Mouse (Mus musculus) neural tube, embryonic 11.5 days (tissue): ENCODE results near the gene Mrs2. TPM values are rescaled to one million over a fixed set of nuclear protein-coding genes. Genes with fewer than 3 reads are reported as not detected.
"Not testable (repeated sequence)": the region's sequence is repeated elsewhere in the genome, so short reads cannot be mapped to it uniquely, and the experiment has no call there.

Source experiments
- ATAC-seq: fragments of 200-750 bp; cut with Nextera tagmentation; 2 replicates; pipeline ENCODE4 v1.8.0; 2017; ENCODE audit warnings: moderate number of reproducible peaks, mild to moderate bottlenecking, moderate TSS enrichment, moderate library complexity; ENCODE audit not compliant: insufficient read depth, low FRiP score, low TSS enrichment
- DNase-seq: peaks from one replicate; pipeline ENCODE4 v3.0.0-alpha.2; 2015; ENCODE audit warnings: low spot score
- H3K27ac ChIP-seq: fragments of 300-500 bp; sonication (generic); 2 replicates; pipeline ENCODE4 v1.5.1; 2014; ENCODE audit warnings: low read depth, mild to moderate bottlenecking, low read length
- H3K27me3 ChIP-seq: fragments of 300-500 bp; sonication (generic); 2 replicates; pipeline ENCODE4 v1.6.1; 2014; ENCODE audit warnings: mild to moderate bottlenecking, low read length, mixed read lengths; ENCODE audit not compliant: control insufficient read depth, insufficient read depth
- H3K36me3 ChIP-seq: fragments of 300-500 bp; sonication (generic); 2 replicates; pipeline ENCODE4 v1.6.1; 2014; ENCODE audit warnings: mild to moderate bottlenecking, low read length, moderate library complexity, mixed read lengths; ENCODE audit not compliant: control insufficient read depth, insufficient read depth
- H3K4me1 ChIP-seq: fragments of 300-500 bp; sonication (generic); 2 replicates; pipeline ENCODE4 v1.6.1; 2014; ENCODE audit warnings: low read length, mixed read lengths; ENCODE audit not compliant: control insufficient read depth, insufficient read depth
- H3K4me2 ChIP-seq: fragments of 300-500 bp; sonication (generic); 2 replicates; pipeline ENCODE4 v1.6.1; 2014; ENCODE audit warnings: low read depth, mild to moderate bottlenecking, moderate library complexity
- H3K4me3 ChIP-seq: fragments of 300-500 bp; sonication (generic); 2 replicates; pipeline ENCODE4 v1.5.1; 2014; ENCODE audit warnings: low read depth, low read length
- H3K9ac ChIP-seq: fragments of 300-500 bp; sonication (generic); 2 replicates; pipeline ENCODE4 v1.6.1; 2014; ENCODE audit warnings: mild to moderate bottlenecking, low read length
- H3K9me3 ChIP-seq: fragments of 300-500 bp; sonication (generic); 2 replicates; pipeline ENCODE4 v1.6.1; 2016; ENCODE audit warnings: low read length; ENCODE audit not compliant: control insufficient read depth
- WGBS: fragments of 180-500 bp; shearing (Covaris S2); extraction: QIAGEN DNeasy Blood & Tissue Kit; methylation state at CpG from one replicate; pipeline ENCODE4 v1.1.7; 2014; 5-methylcytosine and 5-hydroxymethylcytosine counted together
- polyA plus RNA-seq: library from polyadenylated mRNA; unstranded; fragments of >200 nt; fragmentation: Nextera tagmentation; extraction: Ambion mirVana; gene quantifications from 2 replicates; pipeline ENCODE4 v1.2.1, GENCODE M21; 2014

The Mrs2 gene
- polyA plus RNA-seq, 1 experiment from 2014 or later: 34.1 TPM

DNA sequence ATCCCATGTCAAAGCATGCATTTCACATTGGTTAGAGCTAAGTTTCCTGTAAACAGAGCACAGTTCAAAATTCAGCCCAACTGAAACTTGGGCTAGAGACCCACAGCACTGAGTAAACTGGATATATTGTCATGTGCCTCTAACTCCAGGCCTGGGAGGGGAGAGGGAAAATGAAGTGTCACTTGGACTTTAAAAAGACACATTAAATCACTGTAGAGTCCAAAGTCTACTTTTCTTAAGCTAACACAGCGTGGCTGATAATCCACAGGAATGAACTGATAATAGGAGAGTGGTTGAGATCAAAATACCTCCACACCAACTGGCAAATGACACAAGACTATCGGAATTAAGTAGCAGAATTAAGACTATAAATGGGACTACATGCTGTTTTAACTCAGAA, 20.6 kb downstream of the Mrs2 start:
- no peak overlapping the region for H3K9ac ChIP-seq
- no peak overlapping the region for H3K27ac ChIP-seq
- WGBS: 91% methylated on average over 2 of the region's 2 CpGs
- no peak for DNase-seq
- H3K4me1 ChIP-seq: no peaks in the 10 kb centered on the region
- H3K27me3 ChIP-seq: no peaks in the 10 kb centered on the region
- H3K4me2 ChIP-seq: no peak overlapping the region
- H3K9me3 ChIP-seq: no peaks in the 10 kb centered on the region
- no peak overlapping the region for H3K4me3 ChIP-seq
- ATAC-seq: no peak
- peaks cover 11% of the 10 kb centered on the region for H3K36me3 ChIP-seq

DNA sequence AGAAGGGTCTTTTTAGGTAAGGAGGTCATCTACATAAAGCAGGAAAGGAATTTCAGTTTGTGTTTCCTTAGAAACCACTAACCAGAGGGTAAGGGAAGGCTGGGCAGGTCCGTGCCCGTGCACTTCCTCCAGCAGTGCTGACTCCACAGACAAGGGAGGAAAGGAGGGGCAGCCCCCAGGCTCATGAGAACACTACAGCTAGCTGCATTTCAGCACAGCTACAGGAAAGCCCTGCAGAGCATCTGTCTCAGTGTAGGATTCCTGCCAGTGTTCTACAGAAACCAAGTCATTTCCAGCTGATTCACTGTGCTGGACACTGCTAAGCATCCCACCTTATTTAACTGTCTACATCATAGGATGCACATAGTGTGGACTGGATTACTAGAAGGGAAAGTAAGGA, 27.0 kb downstream of the Mrs2 start:
- no peaks in the 10 kb centered on the region for H3K27me3 ChIP-seq
- no peak overlapping the region for H3K4me3 ChIP-seq
- peaks cover 13% of the 10 kb centered on the region for H3K36me3 ChIP-seq
- ATAC-seq (no peak), DNase-seq (no peak)
- H3K4me2 ChIP-seq: no peak overlapping the region
- no peak overlapping the region for H3K27ac ChIP-seq
- H3K9ac ChIP-seq: no peak overlapping the region
- 51% methylated on average over 2 of the region's 2 CpGs for WGBS
- no peaks in the 10 kb centered on the region for H3K4me1 ChIP-seq
- no peaks in the 10 kb centered on the region for H3K9me3 ChIP-seq

DNA sequence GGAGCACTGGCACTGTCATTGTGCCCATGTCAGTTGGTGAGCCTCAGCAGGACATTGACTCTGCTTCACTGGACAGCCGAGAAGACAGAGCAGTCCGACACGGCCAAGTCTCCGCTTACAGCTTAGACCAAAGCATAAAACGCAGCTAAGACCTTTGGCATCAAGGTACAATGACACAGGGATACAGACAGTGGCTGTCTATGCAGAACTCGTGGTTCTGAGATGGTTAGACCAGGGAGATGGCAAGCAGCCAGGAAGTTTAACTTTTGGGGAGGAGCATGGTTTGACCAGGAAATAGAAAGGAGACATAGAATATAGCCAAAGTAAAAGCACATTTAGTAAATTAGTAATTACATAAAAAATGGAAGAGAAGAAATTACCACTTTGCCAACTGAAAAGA, 31.2 kb downstream of the Mrs2 start:
- no peak for DNase-seq
- H3K4me1 ChIP-seq: no peaks in the 10 kb centered on the region
- H3K27me3 ChIP-seq: no peaks in the 10 kb centered on the region
- H3K27ac ChIP-seq: no peak overlapping the region
- H3K9ac ChIP-seq: no peak overlapping the region
- H3K9me3 ChIP-seq: no peaks in the 10 kb centered on the region
- ATAC-seq: no peak
- H3K36me3 ChIP-seq: no peaks in the 10 kb centered on the region; the same call in none of the 2 replicates
- no peak overlapping the region for H3K4me2 ChIP-seq
- no peak overlapping the region for H3K4me3 ChIP-seq
- WGBS: 87% methylated on average over 6 of the region's 6 CpGs

DNA sequence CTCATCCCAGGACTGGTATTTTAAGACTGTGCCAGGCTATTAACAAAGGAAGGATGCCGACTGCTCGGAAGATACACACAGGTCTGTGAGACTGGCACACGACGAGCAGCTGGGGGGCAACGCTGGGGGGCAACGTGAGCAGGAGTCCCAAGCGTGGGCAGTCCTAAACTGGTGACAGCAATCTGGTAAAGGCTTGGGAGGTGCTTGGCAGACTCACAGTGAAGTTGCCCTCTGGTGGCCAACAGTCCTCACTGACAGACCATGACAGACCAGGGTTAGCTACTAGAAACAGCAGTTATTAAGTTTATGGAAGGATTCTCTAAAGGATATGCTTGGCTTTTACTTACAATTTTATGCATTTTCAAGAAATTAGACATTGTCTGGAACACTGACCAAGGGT, 31.8 kb downstream of the Mrs2 start:
- ATAC-seq (peak; percentile 53; the same call in 1 of the 2 replicates), DNase-seq (peak; percentile 43)
- Histone ChIP-seq H3K9me3 (no peaks in the 10 kb centered on the region), H3K27me3 (no peaks in the 10 kb centered on the region), H3K4me1 (no peaks in the 10 kb centered on the region), H3K4me2 (no peak overlapping the region), H3K4me3 (no peak overlapping the region), H3K27ac (no peak overlapping the region), H3K36me3 (no peaks in the 10 kb centered on the region; the same call in 1 of the 2 replicates), H3K9ac (no peak overlapping the region)
- WGBS: 29% methylated on average over 7 of the region's 7 CpGs

DNA sequence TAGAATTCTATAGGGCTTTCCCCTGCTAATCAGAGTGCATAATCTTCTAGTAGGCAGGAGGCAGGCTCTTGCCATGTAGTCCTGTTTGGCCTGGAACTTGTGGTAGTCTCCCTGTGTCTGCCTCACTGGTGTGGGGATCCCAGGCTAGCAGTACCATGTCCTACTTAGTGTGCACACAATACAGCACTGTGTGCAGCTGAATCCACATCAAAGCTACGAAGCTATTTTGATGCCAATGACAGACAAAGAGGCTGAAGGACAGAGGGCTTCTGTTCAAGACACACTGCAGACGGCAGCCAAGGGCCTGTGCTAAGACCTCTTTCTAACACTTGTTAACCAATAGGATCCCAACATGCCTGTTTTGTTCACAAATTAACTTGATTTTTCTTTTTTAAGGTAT, 34.7 kb downstream of the Mrs2 start:
- ATAC-seq: no peak
- H3K9ac ChIP-seq: no peak overlapping the region
- no peak overlapping the region for H3K4me3 ChIP-seq
- no peak overlapping the region for H3K27ac ChIP-seq
- WGBS: 73% methylated on average over 2 of the region's 2 CpGs
- H3K36me3 ChIP-seq: no peaks in the 10 kb centered on the region; the same call in 1 of the 2 replicates
- no peak overlapping the region for H3K4me2 ChIP-seq
- H3K27me3 ChIP-seq: no peaks in the 10 kb centered on the region
- DNase-seq: no peak
- no peaks in the 10 kb centered on the region for H3K9me3 ChIP-seq
- H3K4me1 ChIP-seq: no peaks in the 10 kb centered on the region

DNA sequence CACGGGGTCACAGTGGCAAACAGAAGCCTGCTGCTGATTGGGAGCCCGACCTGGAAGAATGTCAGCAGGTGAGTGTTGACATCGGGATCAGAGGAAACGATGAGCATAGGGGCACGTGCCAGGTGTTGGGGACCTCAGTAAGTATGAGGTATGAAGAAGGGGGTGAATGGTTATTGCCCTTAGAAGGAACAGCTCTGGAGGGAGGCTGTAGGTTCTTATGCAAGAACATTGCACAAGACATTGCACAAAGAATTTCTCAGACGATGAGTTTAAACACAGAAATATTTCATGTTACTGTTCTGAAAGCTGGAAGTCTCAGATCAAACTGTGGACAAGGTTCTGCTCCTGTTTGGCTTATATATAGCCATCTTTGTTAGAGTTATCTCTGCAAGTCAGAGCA, 39.1 kb downstream of the Mrs2 start:
- H3K9me3 ChIP-seq: no peaks in the 10 kb centered on the region
- WGBS: 92% methylated on average over 6 of the region's 6 CpGs
- H3K27me3 ChIP-seq: no peaks in the 10 kb centered on the region
- ATAC-seq: no peak
- no peaks in the 10 kb centered on the region for H3K4me1 ChIP-seq
- H3K27ac ChIP-seq: no peak overlapping the region
- H3K36me3 ChIP-seq: no peaks in the 10 kb centered on the region
- H3K4me2 ChIP-seq: no peak overlapping the region
- no peak overlapping the region for H3K4me3 ChIP-seq
- H3K9ac ChIP-seq: no peak overlapping the region
- DNase-seq: no peak

DNA sequence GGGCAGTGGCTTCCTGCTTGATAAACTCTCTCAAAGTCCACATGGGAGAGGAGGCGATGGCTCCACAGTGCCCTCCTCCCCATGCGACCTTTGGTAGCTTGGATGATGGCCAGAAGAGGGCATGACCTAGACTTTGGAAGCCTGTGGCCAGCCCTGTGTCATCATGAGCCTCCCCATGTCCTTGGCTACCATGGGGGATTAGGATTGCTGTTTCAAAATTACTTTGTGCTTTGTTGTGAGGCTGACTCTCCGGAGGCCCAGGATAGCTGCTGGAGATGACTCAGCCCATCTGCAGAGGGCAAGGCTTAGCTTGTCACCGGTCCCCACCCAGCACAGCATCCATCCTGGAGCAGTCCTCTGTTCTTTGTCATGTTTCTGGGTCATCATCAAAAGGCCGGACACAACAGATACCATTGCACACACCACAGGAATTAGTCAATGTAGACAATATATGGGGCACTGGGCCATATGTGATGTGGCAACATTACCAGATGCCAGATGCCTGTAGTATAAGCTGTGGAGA, 42.3 kb downstream of the Mrs2 start:
- ATAC-seq (no peak), DNase-seq (no peak)
- no peaks in the 10 kb centered on the region for H3K4me1 ChIP-seq
- no peak overlapping the region for H3K4me3 ChIP-seq
- no peaks in the 10 kb centered on the region for H3K36me3 ChIP-seq
- 88% methylated on average over 5 of the region's 5 CpGs for WGBS
- H3K9me3 ChIP-seq: no peaks in the 10 kb centered on the region
- no peak overlapping the region for H3K27ac ChIP-seq
- no peaks in the 10 kb centered on the region for H3K27me3 ChIP-seq
- no peak overlapping the region for H3K9ac ChIP-seq
- no peak overlapping the region for H3K4me2 ChIP-seq

DNA sequence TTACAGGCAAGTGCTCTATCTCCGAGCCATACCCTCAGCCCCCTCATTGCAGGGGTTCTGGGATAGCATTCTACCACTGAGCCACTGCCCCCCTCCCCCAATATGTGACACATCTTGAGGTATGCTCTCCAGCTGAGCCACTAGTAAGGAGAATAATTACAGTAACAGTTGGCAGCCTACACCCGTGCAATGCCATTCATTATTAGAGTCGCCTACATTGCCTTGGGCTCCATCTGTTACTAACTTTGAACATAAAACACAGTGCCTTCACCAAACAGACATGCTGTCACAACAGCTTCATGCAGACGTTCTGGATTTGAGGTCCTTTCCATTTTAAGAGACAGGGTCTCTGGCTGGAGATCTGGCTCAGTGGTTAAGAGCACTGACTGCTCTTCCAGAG, 43.8 kb downstream of the Mrs2 start:
- Histone ChIP-seq H3K27me3 (no peaks in the 10 kb centered on the region), H3K27ac (no peak overlapping the region), H3K9ac (no peak overlapping the region), H3K4me2 (no peak overlapping the region), H3K4me1 (no peaks in the 10 kb centered on the region), H3K4me3 (no peak overlapping the region), H3K36me3 (no peaks in the 10 kb centered on the region), H3K9me3 (no peaks in the 10 kb centered on the region)
- DNase-seq (no peak), ATAC-seq (no peak)
- WGBS: 68% methylated on average over 4 of the region's 4 CpGs

DNA sequence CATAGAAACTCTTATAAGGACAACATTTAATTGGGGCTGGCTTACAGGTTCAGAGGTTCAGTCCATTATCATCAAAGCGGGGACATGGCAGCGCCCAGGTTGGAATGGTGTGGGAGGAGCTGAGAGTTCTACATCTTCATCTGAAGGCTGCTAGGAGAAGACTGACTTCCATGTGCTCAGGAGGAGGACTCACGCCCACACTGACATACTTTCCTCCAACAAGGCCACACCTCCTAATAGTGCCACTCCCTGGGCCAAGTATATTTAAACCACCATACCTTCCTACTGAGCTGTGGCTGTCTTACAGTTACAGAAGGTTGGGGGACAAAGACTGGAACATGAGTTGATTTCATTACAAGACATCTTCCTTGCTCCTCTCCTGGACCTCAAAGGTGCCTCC, 48.4 kb downstream of the Mrs2 start:
- not testable (repeated sequence) for H3K36me3 ChIP-seq, DNase-seq, H3K4me1 ChIP-seq, H3K27ac ChIP-seq, H3K4me3 ChIP-seq, H3K4me2 ChIP-seq, H3K27me3 ChIP-seq, ATAC-seq, H3K9me3 ChIP-seq, H3K9ac ChIP-seq
- WGBS: 83% methylated on average over 3 of the region's 3 CpGs
